Mouse (Mus musculus): ENCODE results near the gene Gm44790. TPM values are rescaled to one million over a fixed set of nuclear protein-coding genes. Genes with fewer than 3 reads are reported as not detected.
A peak's percentile ranks its signal among the peaks of the same experiment; 100 is the strongest.

The Gm44790 gene
- total and polyA plus RNA-seq, 2 experiments: 0.83 to 4.0 TPM

DNA sequence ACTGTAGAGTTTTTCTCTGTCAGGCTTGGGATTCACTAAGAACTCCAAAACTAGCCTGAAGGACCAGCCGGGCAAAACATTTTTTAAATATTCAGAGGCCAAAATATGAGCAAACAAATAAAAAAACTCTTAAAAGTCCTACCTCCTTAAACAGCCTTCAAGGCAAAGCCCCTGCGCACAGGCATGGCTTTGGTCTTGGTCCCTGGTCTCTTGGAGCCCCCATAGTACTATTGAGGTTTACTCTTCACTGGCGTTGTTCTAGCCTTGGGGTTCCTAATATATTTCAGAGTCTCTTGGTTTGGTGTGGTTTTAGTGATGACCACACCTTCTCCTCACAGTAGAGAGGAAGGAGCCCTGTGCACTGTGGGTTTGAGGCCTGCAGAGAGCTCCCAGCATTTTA lies 5.1 kb downstream of the Gm44790 start:
- WGBS: 95% methylated on average over 3 of the region's 3 CpGs
- TF ChIP-seq CTCF (IDR thresholded peaks at IDR 0.05; ENCODE audit: low read depth, low read length): no peak
- TF ChIP-seq POLR2A (IDR thresholded peaks at IDR 0.05; ENCODE audit: extremely low read depth, insufficient read depth, low read length): no peak
- H3K4me1 ChIP-seq (ENCODE audit: control insufficient read depth, insufficient read depth, low read length): no peaks in the 10 kb centered on the region
- H3K4me3 ChIP-seq (ENCODE audit: insufficient read depth, low read depth, low read length): no peak overlapping the region
- peaks cover 25% of the 10 kb centered on the region for H3K36me3 ChIP-seq (ENCODE audit: control insufficient read depth, insufficient read depth, low read length)
- no peak for DNase-seq (ENCODE audit: extremely low read depth, low read depth, low spot score)
- H3K79me2 ChIP-seq (ENCODE audit: control insufficient read depth, insufficient read depth, low read length): no peaks in the 10 kb centered on the region
- H3K9ac ChIP-seq (ENCODE audit: low read depth, low read length): no peak overlapping the region
- no peaks in the 10 kb centered on the region for H3K27me3 ChIP-seq (ENCODE audit: control insufficient read depth, insufficient read depth, low read length)
- H3K27ac ChIP-seq (replicated peaks; ENCODE audit: insufficient read depth, low read depth, low read length): no peak overlapping the region

DNA sequence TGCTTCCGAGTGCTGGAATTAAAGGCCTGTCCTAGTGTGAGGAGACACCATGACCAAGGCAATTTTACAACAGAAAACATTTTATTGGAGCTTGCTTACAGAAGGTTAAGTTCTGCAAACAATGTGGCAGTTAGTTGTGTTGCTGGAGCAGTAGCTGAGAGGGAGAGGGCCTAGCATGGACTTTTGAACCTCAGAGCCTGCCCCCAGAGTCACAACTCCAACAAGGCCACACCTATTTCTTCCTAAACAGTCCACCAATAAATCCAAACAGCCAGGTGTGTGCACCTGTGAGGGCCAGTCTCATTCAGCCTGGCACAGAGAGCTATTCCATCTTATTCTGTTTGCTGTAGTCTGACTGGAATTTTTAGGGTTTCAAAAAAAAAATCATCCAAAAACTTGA lies 7.2 kb downstream of the Gm44790 start:
- no peaks in the 10 kb centered on the region for H3K27me3 ChIP-seq (ENCODE audit: control insufficient read depth, insufficient read depth, low read length)
- 89% methylated on average over 1 of the region's 1 CpGs for WGBS
- no peak overlapping the region for H3K4me3 ChIP-seq (ENCODE audit: insufficient read depth, low read depth, low read length)
- no peak for DNase-seq (ENCODE audit: extremely low read depth, low read depth, low spot score)
- H3K79me2 ChIP-seq (ENCODE audit: control insufficient read depth, insufficient read depth, low read length): no peaks in the 10 kb centered on the region
- no peak overlapping the region for H3K27ac ChIP-seq (replicated peaks; ENCODE audit: insufficient read depth, low read depth, low read length)
- H3K36me3 ChIP-seq (ENCODE audit: control insufficient read depth, insufficient read depth, low read length): peaks cover 11% of the 10 kb centered on the region
- TF ChIP-seq CTCF (IDR thresholded peaks at IDR 0.05; ENCODE audit: low read depth, low read length): no peak
- TF ChIP-seq POLR2A (IDR thresholded peaks at IDR 0.05; ENCODE audit: extremely low read depth, insufficient read depth, low read length): no peak
- no peaks in the 10 kb centered on the region for H3K4me1 ChIP-seq (ENCODE audit: control insufficient read depth, insufficient read depth, low read length)
- no peak overlapping the region for H3K9ac ChIP-seq (ENCODE audit: low read depth, low read length)

DNA sequence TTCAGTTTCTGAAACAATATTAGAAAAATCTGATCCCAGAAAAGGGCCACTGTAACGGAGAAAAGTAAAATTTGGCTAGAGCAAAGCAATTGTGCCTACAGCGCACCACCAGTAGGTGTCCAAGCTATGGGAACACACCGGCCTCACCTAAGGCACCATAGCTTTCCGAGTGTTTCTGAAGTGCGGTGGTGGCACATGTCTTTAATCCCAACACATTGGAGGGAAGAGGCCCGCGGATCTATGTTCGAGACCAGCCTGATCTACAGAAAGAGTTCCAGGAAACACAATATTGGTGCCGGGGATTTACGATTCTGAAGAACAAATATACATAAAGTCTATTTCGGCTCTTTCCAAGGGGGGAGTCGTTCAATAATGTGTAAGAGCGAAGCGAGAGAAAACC lies 11.3 kb downstream of the Gm44790 start:
- WGBS: 2% methylated on average over 14 of the region's 14 CpGs
- peak; percentile 69 for DNase-seq (ENCODE audit: extremely low read depth, low read depth, low spot score)

DNA sequence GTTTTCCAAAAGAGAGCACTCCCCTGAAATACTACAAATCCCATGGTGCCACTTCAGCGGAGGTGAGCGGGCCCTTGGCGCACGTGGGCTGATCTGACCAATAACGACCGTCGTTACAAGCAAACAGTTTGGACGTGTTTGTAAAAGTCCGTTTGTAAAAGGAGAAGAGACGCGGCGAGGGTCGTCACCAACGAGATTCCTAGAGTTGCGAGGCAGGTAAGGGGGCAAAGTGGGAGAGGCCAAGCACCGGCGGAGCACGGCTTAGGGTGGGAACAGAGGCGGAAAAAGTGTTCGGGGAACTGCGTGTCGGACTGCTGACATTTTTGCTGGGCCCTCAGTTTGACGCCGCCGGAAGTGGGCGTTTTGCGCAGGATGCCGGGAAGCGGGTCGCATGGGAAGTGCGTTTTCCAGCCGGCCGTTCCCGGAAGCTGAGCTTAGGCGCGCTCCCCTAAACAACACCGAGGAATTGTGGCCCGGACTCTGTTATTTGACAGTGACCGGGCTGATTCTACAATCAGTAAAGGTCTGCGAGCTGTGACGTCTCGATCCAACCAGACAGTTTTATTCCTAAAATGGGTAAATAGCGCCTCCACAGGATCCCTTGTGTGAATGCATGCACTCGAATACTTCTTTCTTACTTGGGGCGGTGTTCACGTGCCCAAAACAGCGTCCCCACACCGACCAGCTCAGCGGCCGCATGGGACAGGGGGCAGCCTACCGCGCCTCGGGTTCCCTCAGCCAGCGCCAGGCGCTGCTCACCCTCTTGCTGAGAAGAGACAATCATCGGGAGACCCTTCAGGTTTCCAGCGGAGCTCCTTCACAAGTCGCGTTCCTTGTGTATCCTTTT lies 12.0 kb downstream of the Gm44790 start, which contains the start of gene C87436:
Gene C87436 (plus strand): TSS at position 103 of the 847 bp plus-strand sequence.
- Histone ChIP-seq H3K4me3 (ENCODE audit: insufficient read depth, low read depth, low read length) (peak within 1 kb of the TSS; percentile 76), H3K79me2 (ENCODE audit: control insufficient read depth, insufficient read depth, low read length) (peaks cover 2% of the 10 kb centered on the region; the same call in 1 of the 2 replicates), H3K36me3 (ENCODE audit: control insufficient read depth, insufficient read depth, low read length) (no peaks in the 10 kb centered on the region; the same call in 1 of the 2 replicates), H3K27ac (replicated peaks; ENCODE audit: insufficient read depth, low read depth, low read length) (peak within 1 kb of the TSS; percentile 98), H3K9ac (ENCODE audit: low read depth, low read length) (peak within 1 kb of the TSS; percentile 91), H3K27me3 (ENCODE audit: control insufficient read depth, insufficient read depth, low read length) (no peaks in the 10 kb centered on the region), H3K4me1 (ENCODE audit: control insufficient read depth, insufficient read depth, low read length) (no peaks in the 10 kb centered on the region)
- under 1% methylated on average over 59 of the region's 59 CpGs for WGBS
- DNase-seq (ENCODE audit: extremely low read depth, low read depth, low spot score): peak; percentile 95
- peak; percentile 25; the same call in 1 of the 2 replicates for TF ChIP-seq POLR2A (IDR thresholded peaks at IDR 0.05; ENCODE audit: extremely low read depth, insufficient read depth, low read length)
- 0 out of 2 replicates have a peak, but pooled peaks have one; percentile 0 for TF ChIP-seq CTCF (IDR thresholded peaks at IDR 0.05; ENCODE audit: low read depth, low read length)

More for the DNA sequence above, 11.3 kb downstream of the Gm44790 start:
- Histone ChIP-seq H3K27me3 (ENCODE audit: control insufficient read depth, insufficient read depth, low read length) (no peaks in the 10 kb centered on the region), H3K27ac (replicated peaks; ENCODE audit: insufficient read depth, low read depth, low read length) (peak overlapping the region; percentile 68), H3K4me3 (ENCODE audit: insufficient read depth, low read depth, low read length) (peak overlapping the region; percentile 76), H3K79me2 (ENCODE audit: control insufficient read depth, insufficient read depth, low read length) (peaks cover 2% of the 10 kb centered on the region; the same call in 1 of the 2 replicates), H3K9ac (ENCODE audit: low read depth, low read length) (peak overlapping the region; percentile 77), H3K4me1 (ENCODE audit: control insufficient read depth, insufficient read depth, low read length) (no peaks in the 10 kb centered on the region), H3K36me3 (ENCODE audit: control insufficient read depth, insufficient read depth, low read length) (peaks cover 1% of the 10 kb centered on the region; the same call in 1 of the 2 replicates)
- no peak for TF ChIP-seq POLR2A (IDR thresholded peaks at IDR 0.05; ENCODE audit: extremely low read depth, insufficient read depth, low read length)
- peak; percentile 66 for TF ChIP-seq CTCF (IDR thresholded peaks at IDR 0.05; ENCODE audit: low read depth, low read length)

DNA sequence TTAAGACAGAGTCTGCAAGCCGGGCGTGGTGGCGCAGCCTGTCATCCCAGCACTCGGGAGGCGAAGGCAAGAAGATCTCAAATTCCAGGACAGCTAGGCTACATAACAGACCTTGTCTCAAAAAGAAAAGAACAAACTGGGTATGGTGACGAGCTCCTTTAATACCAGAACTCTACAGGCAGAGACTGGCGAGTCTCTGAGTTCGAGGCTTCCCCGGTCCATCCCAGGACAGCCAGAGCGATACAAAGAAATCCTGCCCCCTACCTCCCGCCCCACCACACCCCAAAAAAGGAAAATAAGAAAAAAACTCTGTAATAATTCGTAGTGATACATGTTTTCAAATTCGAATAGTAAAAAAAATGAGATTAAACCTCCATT lies 12.7 kb downstream of the Gm44790 start:
- no peaks in the 10 kb centered on the region for H3K27me3 ChIP-seq (ENCODE audit: control insufficient read depth, insufficient read depth, low read length)
- H3K36me3 ChIP-seq (ENCODE audit: control insufficient read depth, insufficient read depth, low read length): peaks cover 3% of the 10 kb centered on the region; the same call in 1 of the 2 replicates
- peak overlapping the region; percentile 76 for H3K4me3 ChIP-seq (ENCODE audit: insufficient read depth, low read depth, low read length)
- H3K27ac ChIP-seq (replicated peaks; ENCODE audit: insufficient read depth, low read depth, low read length): peak overlapping the region; percentile 46
- H3K4me1 ChIP-seq (ENCODE audit: control insufficient read depth, insufficient read depth, low read length): no peaks in the 10 kb centered on the region
- no peak for TF ChIP-seq CTCF (IDR thresholded peaks at IDR 0.05; ENCODE audit: low read depth, low read length)
- TF ChIP-seq POLR2A (IDR thresholded peaks at IDR 0.05; ENCODE audit: extremely low read depth, insufficient read depth, low read length): no peak
- peaks cover 2% of the 10 kb centered on the region; the same call in 1 of the 2 replicates for H3K79me2 ChIP-seq (ENCODE audit: control insufficient read depth, insufficient read depth, low read length)
- 1% methylated on average over 13 of the region's 13 CpGs for WGBS
- H3K9ac ChIP-seq (ENCODE audit: low read depth, low read length): peak overlapping the region; percentile 80
- no peak for DNase-seq (ENCODE audit: extremely low read depth, low read depth, low spot score)
